Mouse (Mus musculus): Measurements from ENCODE around the gene Ascc2.

DNA sequence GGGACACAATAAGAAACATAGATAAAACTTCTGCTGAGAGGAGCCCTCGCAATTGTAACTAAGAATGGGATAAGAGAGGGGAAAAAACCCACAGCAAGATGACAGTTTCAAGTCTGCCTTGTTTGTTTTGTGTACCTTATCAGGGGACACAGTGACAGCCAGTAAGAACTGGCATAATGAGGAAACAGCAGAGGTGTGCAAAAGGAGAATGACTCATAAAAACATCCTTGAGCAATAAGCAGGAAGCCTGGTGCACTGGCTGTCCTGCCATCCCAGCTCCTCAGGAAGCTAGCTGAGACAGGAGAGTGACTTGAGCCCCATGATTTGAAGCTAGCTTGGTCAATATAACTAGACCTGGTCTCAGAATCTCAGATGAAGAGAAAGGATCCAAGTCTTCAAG, 22.3 kb downstream of the Ascc2 start:
- TF ChIP-seq ZC3H11A (IDR thresholded peaks at IDR 0.05; ENCODE audit: borderline replicate concordance, low read depth, low read length) (no peak), HCFC1 (IDR thresholded peaks at IDR 0.05; ENCODE audit: borderline replicate concordance, insufficient read depth, low read length) (no peak), MAFK (IDR thresholded peaks at IDR 0.05; ENCODE audit: insufficient read depth, low read depth, low read length) (no peak)
